Mouse (Mus musculus) right cerebral cortex, postnatal 36 days (tissue): ENCODE measurements around the gene Pkp4.
"Not testable (repeated sequence)": the region's sequence is repeated elsewhere in the genome, so short reads cannot be mapped to it uniquely, and the experiment has no call there.

Experiments
- DNase-seq, 2 experiments: peaks; one replicate each; pipeline ENCODE4 v3.0.0; 2022; ENCODE audit warnings: low spot score in 2 of 2, mixed read lengths in 1 of 2

Pkp4 gene

DNA sequence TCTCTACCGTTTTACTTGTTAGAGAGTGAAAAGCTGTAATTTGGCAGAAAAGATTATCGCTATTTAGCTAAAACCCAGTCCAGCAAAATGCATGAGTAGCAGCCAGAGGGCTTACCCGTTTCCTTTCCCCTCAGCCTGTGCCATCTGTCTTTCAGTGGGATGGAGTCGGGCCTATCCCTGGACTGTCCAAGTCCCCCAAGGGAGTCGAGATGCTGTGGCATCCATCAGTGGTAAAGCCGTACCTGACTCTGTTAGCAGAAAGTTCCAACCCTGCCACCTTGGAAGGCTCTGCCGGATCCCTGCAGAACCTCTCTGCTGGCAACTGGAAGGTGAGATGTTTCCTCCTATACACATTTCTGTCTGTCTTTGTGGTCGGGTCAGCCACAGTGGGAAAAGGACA is 178.3 kb downstream of the Pkp4 start:
- no peak for DNase-seq

DNA sequence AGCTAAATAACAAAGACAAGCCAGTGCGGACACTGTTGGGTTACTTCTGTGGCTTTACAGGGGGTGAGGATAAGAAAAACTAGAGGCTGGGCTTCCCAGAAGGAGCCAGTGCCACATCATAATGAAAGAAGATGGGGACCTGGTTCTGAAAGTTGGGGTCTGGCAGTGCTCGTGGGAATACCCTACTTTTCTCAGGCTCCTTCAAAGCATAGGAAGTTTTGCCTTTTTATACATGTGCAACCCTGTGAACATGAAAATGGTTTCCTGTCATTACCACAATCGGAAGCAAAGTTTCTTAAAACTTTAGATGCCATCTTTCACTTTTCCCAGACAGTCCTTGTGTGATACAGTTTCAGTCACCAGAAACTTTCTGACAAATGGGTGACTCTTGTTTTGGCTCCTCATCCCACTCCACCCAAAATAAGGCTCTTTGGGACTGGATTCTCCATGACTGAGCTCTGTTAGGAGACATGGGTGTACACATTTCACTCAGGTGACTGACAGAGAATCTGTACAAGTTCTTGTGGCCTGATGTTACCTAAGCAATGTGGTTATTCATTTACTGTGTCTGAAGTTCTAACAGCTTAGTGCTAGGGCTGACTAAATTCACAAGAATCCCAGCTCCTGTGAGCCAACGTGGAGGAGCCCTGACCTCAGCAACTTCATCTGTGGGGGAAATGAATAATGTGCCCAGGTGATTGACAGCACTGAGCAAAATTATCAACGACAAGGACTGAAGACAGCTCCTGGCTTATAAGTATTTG is 179.3 kb downstream of the Pkp4 start:
- DNase-seq: no peak

DNA sequence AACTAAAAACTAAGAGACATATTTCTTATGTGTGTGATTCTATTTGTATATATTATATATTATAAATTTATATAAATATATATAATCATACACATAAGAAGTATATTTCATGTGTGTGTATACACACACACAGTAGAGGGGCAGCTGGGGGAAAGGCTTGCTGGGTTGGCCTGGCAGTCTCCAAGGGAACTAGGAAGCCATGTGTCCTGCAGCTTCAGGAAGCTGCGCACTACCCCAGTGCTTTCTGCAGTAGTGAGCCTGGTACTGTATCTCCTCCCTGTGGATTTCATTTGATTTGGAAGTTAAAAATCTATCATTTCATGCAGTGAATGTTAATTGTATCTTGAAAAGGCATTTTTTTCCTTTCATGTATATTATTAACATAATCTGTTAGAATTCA is 180.2 kb downstream of the Pkp4 start:
- DNase-seq: no peak

- DNase-seq: no peak
Measured at GRCm38 (mm10) chr2:59342591-59343210, 182.1 kb downstream of the Pkp4 start.

- DNase-seq: no peak
Measured at GRCm38 (mm10) chr2:59343834-59344233, 183.2 kb downstream of the Pkp4 start.

DNA sequence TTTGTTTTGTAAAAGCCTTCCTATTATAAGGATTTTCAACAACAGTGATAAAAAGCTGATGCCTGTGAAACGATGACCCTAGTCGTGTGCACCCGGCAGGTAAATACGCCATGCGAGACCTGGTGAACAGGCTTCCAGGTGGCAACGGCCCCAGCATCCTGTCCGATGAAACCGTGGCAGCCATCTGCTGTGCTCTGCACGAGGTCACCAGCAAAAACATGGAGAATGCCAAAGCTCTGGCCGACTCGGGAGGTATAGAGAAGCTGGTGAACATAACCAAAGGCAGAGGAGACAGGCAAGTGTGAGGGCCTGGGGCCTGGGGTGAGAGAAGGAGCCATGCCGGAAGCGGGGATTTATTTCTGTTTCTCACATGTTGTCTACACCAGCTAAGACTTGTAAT is 184.0 kb downstream of the Pkp4 start:
- DNase-seq: no peak

GRCm38 (mm10) chr2:59345141-59345839 is 184.6 kb downstream of the Pkp4 start:
- DNase-seq: no peak

DNA sequence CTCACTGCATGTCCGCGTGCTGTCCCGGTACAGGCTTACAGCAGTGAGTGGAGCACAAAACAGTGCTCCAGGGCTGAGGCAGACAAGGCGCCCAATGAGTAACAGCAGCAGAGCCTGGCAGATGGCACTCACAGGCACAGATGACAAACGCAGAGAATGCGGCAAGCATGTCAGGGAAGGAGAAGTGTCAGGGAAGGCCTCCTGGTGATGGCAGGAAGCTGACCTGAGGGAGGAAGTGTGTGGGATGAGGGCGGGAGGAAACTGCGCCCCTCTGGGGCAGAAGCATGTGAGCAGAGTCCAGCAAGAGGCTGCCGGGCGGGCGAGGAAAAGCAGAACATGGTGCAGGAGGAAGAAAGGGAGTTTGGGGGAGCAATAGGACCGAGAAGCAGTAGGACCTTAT is 185.8 kb downstream of the Pkp4 start:
- no peak for DNase-seq

- no peak for DNase-seq
Measured at GRCm38 (mm10) chr2:59348585-59348984, 187.9 kb downstream of the Pkp4 start.

DNA sequence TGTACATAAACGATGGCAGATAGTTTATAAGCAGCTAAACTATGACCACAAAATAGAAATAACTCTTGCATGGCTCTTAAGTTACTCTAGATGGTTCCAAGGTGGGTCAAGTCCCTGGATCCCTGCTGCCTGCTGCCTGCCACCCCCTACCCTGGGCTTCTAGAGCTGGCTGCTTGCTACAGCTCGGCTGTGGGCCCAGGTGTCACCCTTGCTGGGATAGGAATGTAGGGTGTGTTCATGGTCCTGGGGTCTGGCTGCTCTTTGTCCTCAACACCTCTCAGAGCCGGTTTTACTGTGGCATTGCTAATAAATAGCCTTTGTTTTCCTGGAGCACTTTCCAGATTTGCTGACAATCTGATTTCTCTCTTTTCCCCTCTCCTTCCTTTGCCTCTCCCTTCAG is 189.4 kb downstream of the Pkp4 start:
- no peak for DNase-seq

- DNase-seq: no peak
Measured at GRCm38 (mm10) chr2:59351303-59352099, 190.9 kb downstream of the Pkp4 start.

GRCm38 (mm10) chr2:59353821-59354220 is 193.2 kb downstream of the Pkp4 start:
- no peak for DNase-seq

DNA sequence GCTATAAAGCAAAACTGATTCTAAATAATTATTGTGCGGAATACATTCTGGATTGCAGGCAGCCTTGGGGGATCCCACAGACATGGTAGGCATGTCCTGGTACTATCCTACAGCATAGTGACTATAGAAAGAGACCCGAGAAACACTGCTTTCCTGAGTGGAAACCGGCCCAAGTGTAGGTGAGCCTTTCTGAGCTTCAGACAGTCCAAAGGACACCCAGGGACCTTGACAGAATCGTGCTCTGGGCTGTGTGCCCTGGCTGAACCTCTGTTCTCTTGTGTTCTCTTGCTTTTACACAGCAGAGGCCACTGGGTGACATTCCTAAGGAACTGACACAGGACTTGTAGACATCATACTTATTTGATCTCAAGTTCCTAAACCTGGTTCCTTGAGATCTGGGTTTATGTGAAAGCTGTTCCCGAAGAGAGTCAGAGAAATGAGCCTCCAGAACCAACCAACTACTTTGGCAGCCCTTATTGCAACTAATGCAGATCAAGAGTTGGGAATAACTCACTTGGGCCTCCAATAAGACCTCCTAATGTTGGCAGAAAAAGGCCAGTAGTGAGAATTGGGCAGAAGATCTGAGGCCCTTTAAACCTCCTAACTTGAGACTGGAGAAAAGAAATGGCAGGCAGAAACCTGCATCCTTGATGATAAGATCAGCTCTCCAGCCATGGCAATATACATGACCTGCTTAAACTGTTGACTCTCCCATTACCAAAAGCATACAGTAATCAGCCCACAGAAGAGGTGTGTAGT is 195.1 kb downstream of the Pkp4 start:
- DNase-seq: no peak

DNA sequence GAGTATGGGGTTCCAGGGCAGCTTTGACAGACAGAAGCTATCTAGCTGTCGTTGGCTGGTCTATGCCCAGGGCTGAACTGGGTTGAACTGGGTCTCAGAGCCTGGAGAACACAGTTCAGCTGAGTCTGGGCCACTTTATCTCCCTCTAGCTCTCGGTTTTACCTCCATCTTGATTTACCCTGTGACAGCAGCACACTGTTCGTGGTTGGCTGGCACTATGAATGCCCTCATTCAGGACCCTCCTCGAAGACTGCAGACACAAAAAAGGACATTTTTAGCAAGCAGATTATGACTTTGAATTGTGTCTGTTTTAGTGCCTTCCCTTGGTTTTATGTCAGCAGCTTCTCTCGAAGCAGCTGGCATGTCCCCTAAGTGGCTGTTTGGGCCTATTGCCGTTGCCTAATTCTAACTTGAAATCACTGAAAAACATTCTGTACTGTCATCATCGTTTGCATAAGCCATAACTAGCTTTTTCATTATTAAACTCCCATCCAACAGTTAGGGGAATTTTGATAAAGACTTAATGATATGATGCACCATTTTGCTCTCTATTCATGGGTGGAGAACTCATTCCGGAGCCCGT is 199.2 kb downstream of the Pkp4 start:
- no peak for DNase-seq

DNA sequence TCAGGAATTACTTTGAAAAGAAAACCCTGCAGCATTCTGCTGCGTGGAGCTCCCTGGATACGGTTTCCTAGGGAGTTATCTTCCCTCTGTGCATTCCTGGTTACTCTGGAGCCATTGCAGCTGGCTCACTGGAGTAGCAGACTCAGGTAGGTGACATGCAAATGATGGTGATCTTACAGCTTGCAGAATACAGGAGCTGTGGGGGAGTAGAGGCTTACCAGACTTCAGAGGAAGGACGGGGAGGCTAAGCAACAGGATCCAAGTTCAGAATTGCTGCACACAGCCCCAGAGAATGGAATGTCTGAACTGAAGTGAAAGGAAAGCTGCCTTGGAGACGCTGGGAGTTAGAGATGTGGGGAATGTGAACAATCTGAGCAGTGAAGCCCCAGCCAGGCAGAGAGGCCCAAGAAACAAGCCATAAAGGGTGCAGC is 200.7 kb downstream of the Pkp4 start:
- DNase-seq: no peak

GRCm38 (mm10) chr2:59364156-59364842 is 203.6 kb downstream of the Pkp4 start:
- DNase-seq: no peak

DNA sequence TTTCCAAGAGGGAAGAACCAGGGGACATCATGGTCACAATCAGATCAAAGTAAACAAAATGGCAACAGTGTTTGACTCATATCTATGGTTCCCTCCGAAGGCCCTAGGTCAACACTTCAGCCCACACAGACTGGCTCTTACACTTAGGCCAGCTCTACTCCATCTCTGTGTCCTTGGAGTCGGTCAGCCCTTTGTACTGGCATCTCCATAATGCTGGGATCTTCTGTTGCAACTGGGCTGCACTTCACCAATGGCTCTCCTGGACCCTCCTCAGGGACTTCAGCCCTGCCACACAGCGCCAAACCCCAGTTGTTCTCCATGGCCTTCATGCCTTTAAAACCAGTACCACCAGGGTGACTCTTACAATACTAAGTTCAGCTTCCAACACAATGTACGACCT is 206.5 kb downstream of the Pkp4 start:
- DNase-seq: no peak

DNA sequence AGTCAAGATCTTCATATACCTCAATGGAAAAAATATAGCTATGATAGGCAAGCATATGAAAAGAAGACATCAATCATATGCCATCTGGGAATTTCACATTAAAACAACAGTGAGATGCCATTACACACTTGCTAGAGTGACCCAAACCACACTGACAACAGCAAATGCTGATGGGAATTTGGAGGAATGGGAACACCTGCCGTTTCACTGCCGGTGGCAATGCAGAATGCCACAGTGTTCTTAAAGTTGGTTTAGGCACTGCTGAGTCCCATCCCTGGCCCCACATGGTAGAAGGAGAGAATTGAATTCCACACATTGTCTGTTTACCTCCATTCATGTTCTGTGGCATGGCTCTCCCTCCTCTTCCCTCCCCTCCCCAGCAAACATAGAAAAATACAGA is 212.5 kb downstream of the Pkp4 start:
- no peak for DNase-seq

GRCm38 (mm10) chr2:59378096-59378495 is 217.4 kb downstream of the Pkp4 start:
- no peak for DNase-seq

GRCm38 (mm10) chr2:59378861-59379260 is 218.2 kb downstream of the Pkp4 start:
- DNase-seq: not testable (repeated sequence)
